Mouse (Mus musculus) thymus, postnatal 10 days (tissue): ENCODE measurements around the gene Gm21897.
"Not testable (repeated sequence)": the region's sequence is repeated elsewhere in the genome, so short reads cannot be mapped to it uniquely, and the experiment has no call there.

Source experiments
- DNase-seq, 2 experiments: peaks; one replicate each; pipeline ENCODE4 v3.0.0; 2021; ENCODE audit warnings: low spot score in 2 of 2

The Gm21897 gene

DNA sequence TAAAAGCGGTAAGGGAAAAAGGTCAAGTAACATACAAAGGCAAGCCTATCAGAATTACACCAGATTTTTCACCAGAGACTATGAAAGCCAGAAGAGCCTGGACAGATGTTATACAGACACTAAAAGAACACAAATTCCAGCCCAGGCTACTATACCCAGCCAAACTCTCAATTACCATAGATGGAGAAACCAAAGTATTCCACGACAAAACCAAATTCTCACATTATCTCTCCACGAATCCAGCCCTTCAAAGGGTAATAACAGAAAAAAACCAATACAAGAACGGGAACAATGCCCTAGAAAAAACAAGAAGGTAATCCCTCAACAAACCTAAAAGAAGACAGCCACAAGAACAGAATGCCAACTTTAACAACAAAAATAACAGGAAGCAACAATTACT is at the start of gene Gm21897:
Gene Gm21897, plus strand, starts transcription at position 301 of the 400 bp plus-strand sequence.
- not testable (repeated sequence) for DNase-seq

DNA sequence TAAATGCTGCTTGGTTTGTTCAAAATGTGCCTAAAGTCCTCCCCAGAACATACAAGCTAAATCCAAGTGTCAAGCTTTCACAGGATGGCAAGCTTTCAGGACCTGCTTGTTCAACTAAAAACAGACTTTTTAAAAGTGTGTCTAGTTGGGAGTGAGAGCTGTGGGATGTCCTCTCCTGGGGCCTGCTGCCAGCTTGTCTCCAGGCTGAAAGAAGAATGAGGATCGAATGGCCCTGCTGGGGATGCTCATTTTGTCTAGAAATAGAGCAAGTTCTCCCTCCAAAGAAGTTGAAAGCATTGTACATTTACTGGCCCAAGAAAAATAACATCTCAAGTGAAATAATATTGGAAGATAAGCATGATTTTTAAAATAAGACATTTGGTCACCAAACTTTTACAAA is 45.0 kb upstream of the Gm21897 start:
- no peak for DNase-seq

DNA sequence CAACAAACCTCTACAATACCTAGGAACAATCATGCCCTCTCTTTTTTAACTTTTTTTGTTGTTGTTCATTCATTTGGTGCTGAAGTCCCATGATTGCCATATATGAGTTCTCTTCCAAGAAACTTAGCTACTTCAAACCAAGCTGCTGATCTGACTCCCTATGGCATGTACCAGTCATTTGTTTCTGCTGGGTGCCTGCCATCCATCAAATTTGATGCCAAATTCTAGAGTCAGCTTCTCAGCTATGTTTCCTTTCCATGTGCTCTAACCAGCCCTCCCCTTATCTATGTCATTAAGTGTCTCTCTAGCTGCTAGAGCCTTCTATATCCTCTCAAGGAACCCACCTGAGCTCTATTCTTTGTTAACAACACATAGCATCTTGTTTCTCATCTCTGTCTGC is 39.8 kb upstream of the Gm21897 start:
- no peak for DNase-seq

DNA sequence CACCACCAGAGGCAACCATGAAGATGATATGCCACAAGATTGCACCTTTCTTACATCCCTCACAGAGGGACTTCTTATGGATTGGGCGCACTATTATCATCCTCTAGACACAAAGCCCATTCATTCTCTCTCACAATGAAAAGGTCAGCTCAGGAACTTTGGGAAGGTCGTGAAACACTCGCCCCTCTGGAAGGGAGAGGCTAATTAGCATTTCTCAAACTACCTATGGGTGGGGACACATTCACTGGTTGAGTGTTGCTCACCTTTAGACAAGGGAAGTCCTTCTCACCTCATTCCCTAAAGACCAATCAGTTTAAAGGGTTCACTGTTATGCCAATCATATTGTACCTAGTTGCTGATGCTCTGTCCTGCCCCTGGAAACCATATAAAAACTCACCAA is 24.2 kb upstream of the Gm21897 start:
- no peak for DNase-seq

DNA sequence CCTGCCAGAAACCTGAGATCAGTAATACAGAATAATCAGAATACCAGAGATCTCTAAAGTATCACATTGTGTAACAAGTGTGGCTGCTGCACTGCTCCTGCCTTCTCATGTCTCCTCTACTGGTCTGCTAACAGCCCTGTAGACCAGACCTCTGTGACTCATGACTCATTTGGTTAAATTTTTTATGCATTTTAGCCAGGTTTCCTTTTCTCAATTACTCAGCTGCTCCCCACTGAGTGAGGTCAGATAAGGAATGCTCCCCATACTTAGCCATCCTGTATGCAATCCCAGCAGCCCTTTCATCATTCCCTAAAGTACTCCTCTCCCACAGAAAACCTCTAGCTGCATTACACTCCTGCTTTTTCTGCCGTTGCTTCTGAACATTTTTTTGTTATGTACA is 23.0 kb upstream of the Gm21897 start:
- DNase-seq, result no peak

DNA sequence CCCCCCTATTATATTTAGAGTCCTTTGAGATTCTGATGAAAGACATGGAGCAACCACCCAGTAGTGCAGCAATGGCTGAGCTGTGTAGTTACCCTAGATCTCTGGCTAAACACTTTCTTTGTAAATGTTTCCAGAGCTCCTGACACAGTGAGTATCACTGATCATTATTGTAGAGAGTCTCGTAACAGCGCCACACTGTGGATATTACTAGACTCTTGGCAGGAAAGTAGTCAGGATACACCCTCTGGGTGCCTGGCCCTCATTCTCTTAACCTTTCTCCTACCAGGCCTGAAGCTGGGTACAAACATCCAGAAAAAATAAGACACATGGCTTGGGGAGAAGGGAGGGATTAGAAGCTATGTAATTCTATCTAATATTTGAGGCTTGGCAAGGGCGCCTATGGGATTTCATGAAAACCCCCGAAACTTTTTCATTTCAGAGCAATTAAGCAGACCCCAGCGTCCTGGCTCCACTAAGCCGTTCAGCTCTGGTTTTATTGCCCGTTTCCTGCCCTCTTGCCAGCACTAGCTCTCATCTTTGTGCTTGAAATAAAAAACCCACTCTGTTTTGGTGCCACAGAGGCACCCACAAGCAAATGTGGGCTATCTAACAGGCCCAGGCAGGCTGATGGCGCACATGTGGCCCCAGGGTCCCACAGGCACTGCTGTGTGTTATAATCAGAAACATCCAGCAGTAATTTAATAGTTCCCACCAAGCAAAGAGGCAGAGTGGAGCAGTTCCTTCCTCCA is 22.2 kb upstream of the Gm21897 start:
- DNase-seq, result no peak

DNA sequence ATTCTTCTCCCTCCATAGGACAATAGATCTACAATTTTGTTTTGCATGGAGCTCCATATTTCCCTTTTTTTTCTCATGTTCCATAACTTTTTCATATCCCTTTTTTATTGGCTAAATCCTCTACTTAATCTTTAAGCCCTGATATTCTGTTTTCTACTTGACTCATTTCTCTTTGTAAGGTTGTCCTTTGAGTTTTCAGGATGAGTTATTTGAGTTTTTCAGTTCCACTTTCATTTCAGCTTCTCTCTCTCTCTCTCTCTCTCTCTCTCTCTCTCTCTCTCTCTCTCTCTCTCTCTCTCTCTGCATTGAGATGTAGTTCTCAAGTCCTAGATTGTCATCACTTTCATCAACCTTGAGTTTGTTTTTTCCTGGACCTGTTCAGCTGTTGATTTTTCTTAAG is 17.3 kb downstream of the Gm21897 start:
- DNase-seq, result no peak

DNA sequence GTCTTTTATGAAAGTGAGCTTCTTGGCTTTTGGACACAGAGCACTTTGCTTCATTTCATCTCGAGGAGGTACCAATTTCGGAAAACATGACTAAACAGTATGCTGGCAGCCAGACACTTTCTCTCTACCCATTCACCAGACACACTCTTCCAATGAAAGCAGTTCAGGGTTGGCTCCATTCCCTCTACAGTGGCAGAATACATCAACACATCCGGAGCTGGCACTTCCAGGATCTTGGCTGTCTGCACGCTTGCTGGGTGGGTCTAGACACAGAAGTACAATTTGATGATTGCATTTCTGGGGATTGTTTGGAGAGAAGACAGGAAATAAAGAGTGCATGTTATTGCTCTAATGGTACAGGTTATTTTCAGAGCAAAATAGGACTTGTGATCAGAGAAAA is 21.8 kb downstream of the Gm21897 start:
- no peak for DNase-seq

DNA sequence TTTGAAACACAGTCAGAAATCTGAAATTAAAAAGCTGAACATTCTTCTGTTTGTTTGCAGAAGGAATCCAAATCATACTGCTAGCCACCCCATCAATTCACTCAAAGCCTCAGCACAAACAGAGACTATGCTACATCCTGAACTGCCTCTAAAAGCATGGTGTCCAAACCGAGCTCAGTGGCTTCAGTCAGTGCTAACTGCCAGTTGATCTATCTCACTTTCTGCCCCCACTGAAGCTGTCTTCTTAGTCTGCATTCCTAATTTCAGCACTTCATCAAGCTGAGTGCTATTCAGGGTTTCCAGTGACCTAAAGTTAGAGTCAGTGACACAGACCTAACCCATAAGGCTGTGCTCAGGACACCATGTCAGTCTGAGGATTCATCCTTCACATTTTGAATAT is 28.8 kb downstream of the Gm21897 start:
- DNase-seq, result no peak

DNA sequence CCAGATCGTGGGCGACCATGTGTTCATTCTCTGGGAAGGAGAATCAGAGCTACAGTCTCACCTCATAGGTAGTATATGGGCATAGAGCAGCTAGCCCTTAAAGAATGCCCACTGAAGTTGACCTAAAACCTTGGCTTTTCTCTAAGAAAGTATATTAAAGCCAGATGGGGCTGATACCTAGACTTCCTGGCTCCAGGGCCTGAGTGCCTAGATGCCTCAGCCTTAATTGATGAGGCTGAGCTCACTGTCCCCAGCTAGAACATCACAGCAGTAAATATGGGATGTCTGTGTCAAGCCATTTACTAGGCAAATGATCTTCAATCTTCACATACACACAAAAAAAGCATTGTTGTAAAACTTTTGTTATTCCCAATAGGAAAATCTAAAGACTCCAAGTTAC is 32.1 kb downstream of the Gm21897 start:
- no peak for DNase-seq

DNA sequence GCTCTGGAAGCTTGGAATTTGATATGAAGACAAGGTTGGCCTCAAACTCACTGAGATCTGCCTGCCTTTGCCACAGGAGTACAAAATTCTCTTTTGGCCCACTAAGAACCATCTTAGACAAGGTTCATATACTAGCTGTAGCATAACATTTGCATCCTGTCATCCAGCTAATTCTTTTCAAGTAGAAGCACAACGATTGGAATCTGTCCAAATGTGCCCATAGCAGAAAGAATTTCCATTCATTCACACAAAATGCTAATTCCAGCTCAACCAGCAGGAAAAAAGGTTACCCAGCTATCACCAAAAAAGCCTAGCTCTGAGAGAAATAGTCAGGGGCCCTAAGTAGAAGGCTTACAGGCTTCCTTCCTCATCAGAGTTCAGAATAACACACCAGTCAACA is 34.0 kb downstream of the Gm21897 start:
- DNase-seq, result no peak

DNA sequence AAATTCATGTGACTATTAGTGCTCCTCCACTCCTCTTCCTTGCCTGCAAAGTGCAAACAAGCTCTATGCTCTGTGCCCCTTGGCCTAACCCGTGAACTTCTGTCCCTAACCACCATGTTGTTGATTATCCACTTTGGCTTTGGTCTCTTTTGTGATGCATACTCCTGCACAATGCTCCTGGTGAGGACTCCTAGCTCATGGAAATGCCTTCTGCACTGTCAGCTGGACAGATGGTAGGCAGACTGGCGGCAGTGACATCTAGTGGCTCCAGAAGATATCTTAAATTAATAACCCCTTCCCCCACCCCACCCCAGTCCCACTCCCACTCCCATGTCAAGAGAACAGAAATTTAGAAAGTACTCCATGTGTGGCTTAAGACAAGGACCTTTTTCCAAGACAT is 35.1 kb downstream of the Gm21897 start:
- no peak for DNase-seq

DNA sequence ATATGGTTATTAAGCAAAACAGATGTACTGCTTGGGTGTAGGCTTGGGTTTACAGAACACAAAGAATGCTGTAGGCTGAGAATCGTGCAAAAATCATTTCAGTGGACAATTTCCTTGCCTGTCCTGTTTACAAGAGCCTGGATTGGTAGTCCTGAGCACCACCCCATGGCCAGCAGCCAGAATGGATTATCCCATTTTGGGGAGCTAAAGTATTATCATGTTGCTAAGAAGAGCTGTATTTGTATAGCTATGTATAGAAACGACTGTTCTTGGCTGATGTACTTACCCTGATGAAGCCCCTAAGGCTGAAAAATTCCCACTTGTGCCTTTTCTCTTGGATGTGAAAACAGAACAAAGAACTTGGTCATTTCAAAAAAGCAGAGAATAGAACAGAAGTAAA is 37.6 kb downstream of the Gm21897 start:
- DNase-seq, result no peak

DNA sequence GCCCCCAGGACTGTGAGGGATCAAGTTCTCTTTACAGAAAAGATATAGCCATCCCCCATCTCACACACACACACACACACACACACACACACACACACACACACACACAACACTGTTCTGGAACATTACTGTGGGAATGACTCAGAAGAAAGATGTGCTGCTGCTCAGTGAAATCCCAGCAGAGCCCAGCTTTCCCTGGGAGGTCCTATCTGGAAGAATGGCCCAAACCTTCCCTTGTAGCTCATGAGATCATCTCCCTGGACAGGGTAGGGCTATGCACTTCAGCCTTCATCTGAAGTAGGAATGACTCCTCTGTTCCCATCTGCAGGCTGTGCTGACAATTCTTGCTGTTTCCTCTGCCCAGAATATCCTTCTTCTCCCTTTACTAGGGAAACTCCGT is 38.1 kb downstream of the Gm21897 start:
- DNase-seq, result no peak

DNA sequence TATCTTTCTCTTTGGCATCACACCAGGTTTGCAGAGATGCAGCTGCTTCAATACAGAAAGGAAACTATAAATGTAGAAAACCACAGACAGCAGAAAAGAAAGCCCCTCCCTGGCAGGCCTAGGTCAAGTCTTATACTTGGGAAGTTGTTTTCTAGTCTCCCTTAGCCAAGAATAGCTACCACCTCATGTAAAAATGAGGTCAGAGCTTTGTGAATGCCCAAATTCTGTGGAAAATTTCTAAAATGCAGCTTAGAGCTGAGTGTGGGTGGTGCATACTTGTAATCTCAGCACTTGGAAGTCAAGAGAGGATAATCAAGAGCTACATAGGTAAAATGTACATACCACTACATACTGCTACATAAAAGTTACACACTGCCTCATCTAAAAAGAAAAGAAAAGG is 40.5 kb downstream of the Gm21897 start:
- DNase-seq, result no peak

DNA sequence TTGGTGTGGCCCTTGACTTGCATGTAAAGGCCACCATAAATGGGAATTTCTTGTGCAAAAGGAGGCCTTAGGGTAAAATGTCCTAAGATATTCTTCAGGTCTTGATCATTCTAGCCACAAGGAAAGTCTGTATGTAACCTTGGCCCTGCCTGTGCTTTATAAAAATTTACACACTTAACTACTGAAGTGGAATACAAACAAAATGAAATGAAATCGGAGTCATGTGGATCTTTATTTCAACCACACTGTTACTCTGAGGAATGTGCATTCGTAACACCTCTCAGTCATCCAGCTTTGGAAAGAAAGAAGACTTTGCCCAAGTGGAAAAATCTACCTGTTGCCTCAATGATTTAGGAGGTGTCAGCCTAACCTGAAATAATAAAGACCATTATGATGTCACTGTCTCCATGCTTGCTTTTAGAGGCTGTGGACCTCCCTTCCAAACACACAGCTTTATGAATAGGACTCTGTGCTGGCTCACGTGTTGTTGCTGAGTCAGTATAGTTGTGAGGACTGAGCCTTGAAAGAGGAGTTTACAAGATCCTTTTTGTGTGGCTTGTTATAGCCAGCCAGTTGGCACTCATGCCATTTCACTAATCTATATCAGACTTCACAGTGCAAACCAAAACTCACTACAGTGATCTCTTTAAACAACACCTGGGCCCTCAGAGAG is 42.0 kb downstream of the Gm21897 start:
- DNase-seq, result no peak

DNA sequence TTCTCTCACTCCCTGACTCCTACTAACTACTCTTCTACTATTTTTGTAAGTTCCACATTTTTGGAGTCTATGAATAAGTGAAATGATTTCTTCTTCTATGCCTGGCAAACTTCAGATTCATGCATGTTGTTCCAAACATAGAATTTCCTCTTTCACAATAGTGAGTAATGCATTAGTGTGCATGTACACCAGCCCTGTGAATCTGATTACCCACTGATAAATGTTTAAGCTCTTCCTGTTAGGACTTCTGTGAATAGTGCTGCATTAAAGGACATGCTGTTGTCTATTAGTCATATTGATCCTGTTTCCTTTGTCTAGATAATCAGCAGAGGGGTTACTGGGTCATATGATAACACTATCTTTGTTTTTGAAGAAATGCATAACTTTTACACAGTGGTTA is 43.6 kb downstream of the Gm21897 start:
- no peak for DNase-seq
